Mouse (Mus musculus) heart, adult 11 months (tissue): ENCODE data around the gene Olfr90.
"Not testable (repeated sequence)": the region's sequence is repeated elsewhere in the genome, so short reads cannot be mapped to it uniquely, and the experiment has no call there.

Experiments
- DNase-seq: peaks from one replicate; pipeline ENCODE4 v3.0.0; 2022

Olfr90 gene

GRCm38 (mm10) chr17:37088399-37088798, at the start of gene Olfr90:
Gene Olfr90 (minus strand): TSS chr17:37088499.
- no peak for DNase-seq

- DNase-seq = not testable (repeated sequence)
Measured at GRCm38 (mm10) chr17:37131366-37131765, 43.1 kb upstream of the Olfr90 start.

GRCm38 (mm10) chr17:37119988-37120387, 31.7 kb upstream of the Olfr90 start, which contains the start of gene Olfr92:
Gene Olfr92 (minus strand): TSS chr17:37120088.
- DNase-seq = no peak

GRCm38 (mm10) chr17:37098178-37098577, 9.9 kb upstream of the Olfr90 start, which contains the start of gene Olfr91:
Gene Olfr91 (minus strand): TSS chr17:37098278.
- no peak for DNase-seq

- DNase-seq = peak; percentile 83
Measured at GRCm38 (mm10) chr17:37093289-37093688, 5.0 kb upstream of the Olfr90 start.

GRCm38 (mm10) chr17:37092198-37092597, 3.9 kb upstream of the Olfr90 start:
- DNase-seq = no peak

- DNase-seq = peak; percentile 81
Measured at GRCm38 (mm10) chr17:37085545-37085944, 2.8 kb downstream of the Olfr90 start.

- no peak for DNase-seq
Measured at GRCm38 (mm10) chr17:37084632-37085031, 3.7 kb downstream of the Olfr90 start.

- DNase-seq = peak; percentile 92
Measured at GRCm38 (mm10) chr17:37083327-37083726, 5.0 kb downstream of the Olfr90 start.

- DNase-seq = peak; percentile 76
Measured at GRCm38 (mm10) chr17:37081659-37082058, 6.6 kb downstream of the Olfr90 start.

GRCm38 (mm10) chr17:37080119-37080518, 8.2 kb downstream of the Olfr90 start:
- peak; percentile 93 for DNase-seq

GRCm38 (mm10) chr17:37078990-37079389, 9.3 kb downstream of the Olfr90 start:
- no peak for DNase-seq

- peak; percentile 41 for DNase-seq
Measured at GRCm38 (mm10) chr17:37078193-37078592, 10.1 kb downstream of the Olfr90 start.

- peak; percentile 72 for DNase-seq
Measured at GRCm38 (mm10) chr17:37075766-37076165, 12.5 kb downstream of the Olfr90 start.

GRCm38 (mm10) chr17:37075181-37075580, 13.1 kb downstream of the Olfr90 start:
- peak; percentile 64 for DNase-seq

GRCm38 (mm10) chr17:37072730-37073276, 15.5 kb downstream of the Olfr90 start:
- peak; percentile 87 for DNase-seq

- DNase-seq = peak; percentile 54
Measured at GRCm38 (mm10) chr17:37072080-37072729, 16.1 kb downstream of the Olfr90 start.

- peak; percentile 66 for DNase-seq
Measured at GRCm38 (mm10) chr17:37070121-37070520, 18.2 kb downstream of the Olfr90 start.

- peak; percentile 52 for DNase-seq
Measured at GRCm38 (mm10) chr17:37067861-37068260, 20.4 kb downstream of the Olfr90 start.

GRCm38 (mm10) chr17:37065993-37066392, 22.3 kb downstream of the Olfr90 start:
- DNase-seq = no peak

GRCm38 (mm10) chr17:37063686-37064495, 24.4 kb downstream of the Olfr90 start:
- DNase-seq = no peak

GRCm38 (mm10) chr17:37063063-37063462, 25.2 kb downstream of the Olfr90 start:
- DNase-seq = no peak

GRCm38 (mm10) chr17:37062101-37062641, 26.1 kb downstream of the Olfr90 start:
- DNase-seq = no peak
